Mouse (Mus musculus): ENCODE results near the gene Spata45. TPM values are rescaled to one million over a fixed set of nuclear protein-coding genes. Genes with fewer than 3 reads are reported as not detected.

Gene Spata45
- polyA plus RNA-seq, 1 experiment from 2014 or later, result not detected

GRCm38 (mm10) chr1:191092050-191092449 is 55.6 kb downstream of the Spata45 start:
- no peak overlapping the region for H3K4me2 ChIP-seq
- no peak overlapping the region for H3K27ac ChIP-seq (replicated peaks)
- 85% methylated on average over 8 of the region's 8 CpGs for WGBS
- H3K36me3 ChIP-seq, result no peaks in the 10 kb centered on the region
- no peak overlapping the region for H3K4me3 ChIP-seq
- 0 out of 2 replicates have a peak, but pooled peaks cover 3% of the 10 kb centered on the region for H3K4me1 ChIP-seq (replicated peaks)
- no peaks in the 10 kb centered on the region for H3K9me3 ChIP-seq
- H3K27me3 ChIP-seq, result peaks cover 3% of the 10 kb centered on the region; the same call in 1 of the 2 replicates
- no peak overlapping the region for H3K9ac ChIP-seq
- no peak for ATAC-seq (ENCODE audit: low read depth)

Other genes starting within 250 kb of the Spata45 start
- 26.9 and 28.4 TPM in 2 replicates for gene Rps6kc1, start 124.9 kb upstream of the Spata45 start, polyA plus RNA-seq (2015; fragmentation: Nextera tagmentation; extraction: Ambion mirVana)
- gene Angel2, start 111.5 kb upstream of the Spata45 start, polyA plus RNA-seq (2015; fragmentation: Nextera tagmentation; extraction: Ambion mirVana), result 51.4 and 63.2 TPM in 2 replicates
- 90.3 and 94.0 TPM in 2 replicates for gene Vash2, start 57.3 kb upstream of the Spata45 start, polyA plus RNA-seq (2015; fragmentation: Nextera tagmentation; extraction: Ambion mirVana)
- gene Flvcr1, start 10.5 kb upstream of the Spata45 start, polyA plus RNA-seq (2015; fragmentation: Nextera tagmentation; extraction: Ambion mirVana), result 6.9 and 7.8 TPM in 2 replicates
- gene Tatdn3, start 26.3 kb downstream of the Spata45 start, polyA plus RNA-seq (2015; fragmentation: Nextera tagmentation; extraction: Ambion mirVana), result 16.6 and 17.5 TPM in 2 replicates
- gene Nsl1, start 26.4 kb downstream of the Spata45 start, polyA plus RNA-seq (2015; fragmentation: Nextera tagmentation; extraction: Ambion mirVana), result 4.6 and 4.9 TPM in 2 replicates
- gene Batf3, start 61.2 kb downstream of the Spata45 start, polyA plus RNA-seq (2015; fragmentation: Nextera tagmentation; extraction: Ambion mirVana), result 2.0 and 2.6 TPM in 2 replicates
- gene Fam71a, start 128.2 kb downstream of the Spata45 start, polyA plus RNA-seq (2015; fragmentation: Nextera tagmentation; extraction: Ambion mirVana), result not detected in 2 replicates
- gene Atf3, start 181.4 kb downstream of the Spata45 start, polyA plus RNA-seq (2015; fragmentation: Nextera tagmentation; extraction: Ambion mirVana), result 2.0 and 2.2 TPM in 2 replicates